8 mouse cellular contexts compared by ENCODE assay signal in the genomic region with DNA sequence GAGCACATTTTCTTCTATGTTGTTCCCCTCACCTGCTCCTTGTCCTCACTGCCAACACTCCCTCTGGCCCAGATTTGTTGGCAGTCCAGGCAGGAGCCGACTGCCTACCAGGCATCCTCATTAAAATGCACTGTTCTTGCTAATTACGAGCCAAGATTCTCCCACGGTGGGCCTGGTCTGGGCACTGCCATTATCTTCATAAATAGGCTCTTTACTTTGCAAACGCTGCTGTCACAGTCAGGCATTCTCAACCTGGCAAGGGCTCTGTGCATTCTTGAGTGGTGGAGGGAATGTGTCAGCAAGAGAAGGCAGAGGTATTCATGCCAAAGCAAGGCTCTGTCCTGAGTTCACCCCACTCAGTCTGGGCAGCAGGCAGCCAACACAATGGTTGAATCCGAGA. TPM values are rescaled to one million over a fixed set of nuclear protein-coding genes. Genes with fewer than 3 reads are reported as not detected.
DNase-seq lines count a peak whose midpoint lies in the region; ATAC-seq and TF ChIP-seq lines count a peak whose summit lies in the region.

No protein-coding gene starts in this region.

- DNase-seq in adrenal gland, adult 8-10 months: peak; percentile 6
- no peak for DNase-seq in adrenal gland, postnatal 4 days (ENCODE audit: low spot score in 2 of 2)
- DNase-seq in cerebellum, postnatal 36 days: peak; percentile 82 to 85
- peak; percentile 81 for DNase-seq in gonadal fat pad, adult 2 months (ENCODE audit: low read depth)
- peak; percentile 60 for DNase-seq in layer of hippocampus, adult 9-10 months (ENCODE audit: low spot score)
- DNase-seq in lung, postnatal 4 days: peak; percentile 41 to 64
- no peak for DNase-seq in stomach, postnatal 0 days (ENCODE audit: low spot score)

- no peaks in the 10 kb centered on the region for H3K9me3 ChIP-seq in stomach, postnatal 0 days (ENCODE audit: control insufficient read depth, low read length)
- H3K9me3 ChIP-seq in intestine, postnatal 0 days (ENCODE audit: control insufficient read depth): no peaks in the 10 kb centered on the region

- 55% methylated on average over 5 of the region's 5 CpGs for WGBS in stomach, postnatal 0 days
- WGBS in intestine, postnatal 0 days: 71% methylated on average over 5 of the region's 5 CpGs

- no peak for TF ChIP-seq CTCF in stomach, postnatal 0 days (IDR thresholded peaks at IDR 0.05; ENCODE audit: low read depth)
- no peak for TF ChIP-seq CTCF in intestine, postnatal 0 days (IDR thresholded peaks at IDR 0.05; ENCODE audit: low read depth)

- H3K27ac ChIP-seq in stomach, postnatal 0 days (replicated peaks): no peak overlapping the region
- H3K27ac ChIP-seq in intestine, postnatal 0 days (ENCODE audit: low read depth, low read length): no peak overlapping the region

- H3K9ac ChIP-seq in stomach, postnatal 0 days (ENCODE audit: low read length): no peak overlapping the region
- H3K9ac ChIP-seq in intestine, postnatal 0 days (ENCODE audit: low read depth, low read length): no peak overlapping the region

- H3K4me2 ChIP-seq in stomach, postnatal 0 days (replicated peaks; ENCODE audit: low read depth): no peak overlapping the region
- no peak overlapping the region for H3K4me2 ChIP-seq in intestine, postnatal 0 days (replicated peaks; ENCODE audit: low read depth)

- H3K27me3 ChIP-seq in stomach, postnatal 0 days (ENCODE audit: control insufficient read depth, insufficient read depth, low read length): no peaks in the 10 kb centered on the region
- no peaks in the 10 kb centered on the region for H3K27me3 ChIP-seq in intestine, postnatal 0 days (replicated peaks; ENCODE audit: control insufficient read depth, insufficient read depth, low read length)

- no peak for TF ChIP-seq EP300 in stomach, postnatal 0 days (optimal IDR thresholded peaks at IDR 0.05)

- H3K4me1 ChIP-seq in stomach, postnatal 0 days (replicated peaks; ENCODE audit: control insufficient read depth, insufficient read depth): peaks cover 10% of the 10 kb centered on the region; the same call in 1 of the 2 replicates
- H3K4me1 ChIP-seq in intestine, postnatal 0 days (replicated peaks; ENCODE audit: control insufficient read depth, insufficient read depth, low read length): no peaks in the 10 kb centered on the region

- no peak overlapping the region for H3K4me3 ChIP-seq in stomach, postnatal 0 days (ENCODE audit: low read depth, low read length)
- H3K4me3 ChIP-seq in intestine, postnatal 0 days (ENCODE audit: low read depth, low read length): no peak overlapping the region

- no peaks in the 10 kb centered on the region for H3K36me3 ChIP-seq in stomach, postnatal 0 days (ENCODE audit: control insufficient read depth, insufficient read depth, low read length)
- H3K36me3 ChIP-seq in intestine, postnatal 0 days (ENCODE audit: control insufficient read depth, insufficient read depth): no peaks in the 10 kb centered on the region

- no peak for ATAC-seq in stomach, postnatal 0 days (ENCODE audit: low FRiP score, low TSS enrichment)
- ATAC-seq in intestine, postnatal 0 days: no peak

RNA-seq across cellular contexts. Expression of a gene that starts 59.4 kb away (rescaled TPM):
- 10 to 100 TPM; 14.1 to 41.2 (median 31.8) TPM for total RNA-seq in adrenal gland, adult 8-10 months (2022)
- 10 to 100 TPM; 18.3 to 22.9 TPM for total RNA-seq in adrenal gland, postnatal 4 days (2021)
- 29.0 and 31.1 TPM in 2 replicates for polyA plus RNA-seq in gonadal fat pad, adult 2 months (2012; rRNA removed)
- 7.1 and 8.8 TPM in 2 replicates for polyA plus RNA-seq in stomach, postnatal 0 days (2015; fragmentation: Nextera tagmentation; extraction: Ambion mirVana)
- 2.8 and 3.6 TPM in 2 replicates for polyA plus RNA-seq in intestine, postnatal 0 days (2015; fragmentation: Nextera tagmentation; extraction: Ambion mirVana)

Comparison
In these comparisons a context has a peak if more than half of its experiments do, and no peak if none do; other contexts are left out.
1. DNase-seq: peak in adrenal gland, adult 8-10 months (single experiment), cerebellum, postnatal 36 days (2 of 2), gonadal fat pad, adult 2 months (single experiment), layer of hippocampus, adult 9-10 months (single experiment) and lung, postnatal 4 days (2 of 2); none in adrenal gland, postnatal 4 days (0 of 2) and stomach, postnatal 0 days (single experiment).